ENCODE assay signal across 10 mouse cellular contexts in the genomic region with DNA sequence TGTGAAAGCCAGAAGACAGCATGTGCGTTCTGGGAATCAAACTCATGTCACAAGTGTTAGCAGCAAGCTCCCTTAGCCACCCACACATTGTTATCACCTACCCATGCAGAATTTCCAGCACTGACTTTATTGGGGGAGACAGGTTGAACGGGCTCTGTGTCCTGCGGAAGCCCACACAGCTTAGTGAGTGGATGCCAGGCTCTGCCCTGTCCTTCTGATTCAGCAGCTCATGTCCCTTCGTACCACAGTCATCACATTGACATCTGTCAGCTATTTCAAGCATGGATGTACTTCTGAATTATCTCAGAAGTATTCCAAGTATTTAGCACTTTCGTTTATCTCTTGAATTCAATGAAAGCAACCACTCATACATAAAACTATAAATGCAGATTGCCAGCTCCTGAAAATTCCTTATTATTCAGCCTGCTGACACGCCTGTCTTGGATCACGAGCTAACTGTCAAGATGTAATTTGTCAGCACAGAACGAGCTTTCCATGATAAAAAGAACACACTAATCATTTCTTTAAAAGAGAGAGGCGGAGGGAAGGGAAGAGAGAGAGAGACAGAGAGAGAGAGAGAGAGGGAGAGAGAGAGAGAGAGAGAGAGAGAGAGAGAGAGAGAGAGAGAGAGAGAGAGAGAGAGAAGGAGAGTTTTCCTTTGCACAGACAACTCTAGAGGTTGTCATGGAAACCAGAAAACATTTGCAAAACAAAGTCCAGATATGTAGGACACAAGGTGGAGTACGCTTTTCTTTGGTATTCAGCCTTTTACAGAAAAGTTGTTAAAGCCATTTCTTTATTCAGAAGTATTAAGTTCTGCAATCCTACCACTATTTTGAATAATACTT.
DNase-seq lines count a peak whose midpoint lies in the region; ATAC-seq and TF ChIP-seq lines count a peak whose summit lies in the region.
"Had no signal": no experiment of that assay in that cellular context is flagged by ENCODE, and none has a peak within 500 bp of the region (broad histone marks: within the 10 kb centered on the region; RNA-seq: fewer than 3 reads in every experiment).

No protein-coding gene starts in this region.

- no peak for TF ChIP-seq EP300 in heart, adult 2 months (IDR thresholded peaks at IDR 0.05; ENCODE audit: insufficient read depth, low read depth, low read length)

- peaks cover 3% of the 10 kb centered on the region; the same call in 1 of the 2 replicates for H3K9me3 ChIP-seq in heart, embryonic 12.5 days (replicated peaks)

- peaks cover 13% of the 10 kb centered on the region for H3K4me1 ChIP-seq in heart, embryonic 12.5 days (replicated peaks)
- no peaks in the 10 kb centered on the region; the same call in 1 of the 2 replicates for H3K4me1 ChIP-seq in heart, adult 2 months (ENCODE audit: control insufficient read depth, insufficient read depth, low read length)

- 23% methylated on average over 10 of the region's 10 CpGs for WGBS in heart, embryonic 12.5 days
- 35% methylated on average over 10 of the region's 10 CpGs for WGBS in heart, adult 2 months

- H3K79me2 ChIP-seq in heart, adult 2 months (replicated peaks; ENCODE audit: control insufficient read depth, insufficient read depth, low read length) = no peaks in the 10 kb centered on the region

- TF ChIP-seq CTCF in heart, adult 2 months (IDR thresholded peaks at IDR 0.05) = no peak

- DNase-seq in heart, adult 2 months = no peak
- peak; percentile 48 for DNase-seq in 3134 (ENCODE audit: extremely low read depth, insufficient read length, low spot score)
- peak; percentile 78 for DNase-seq in NIH3T3 (ENCODE audit: low read depth)
- peak; percentile 34 to 35 for DNase-seq in heart, postnatal 10 days
- no peak for DNase-seq in natural killer cell, adult 2 months (ENCODE audit: low spot score in 2 of 2)
- no peak for DNase-seq in ovary, adult 18-20 months (ENCODE audit: low spot score)
- DNase-seq in cerebellum, adult 8-10 months = no peak
- DNase-seq: layer of hippocampus, postnatal 36 days had no signal

- H3K9ac ChIP-seq in heart, embryonic 12.5 days = no peak overlapping the region
- H3K9ac ChIP-seq in heart, adult 2 months (ENCODE audit: low read depth, low read length) = no peak overlapping the region

- H3K27ac ChIP-seq in heart, embryonic 12.5 days (ENCODE audit: poor library complexity, severe bottlenecking) = peak overlapping the region; percentile 66
- H3K27ac ChIP-seq in heart, adult 2 months = no peak overlapping the region

- 0 out of 2 replicates have a peak, but pooled peaks have one; percentile 33 for ATAC-seq in heart, embryonic 12.5 days (ENCODE audit: insufficient number of reproducible peaks, low FRiP score)
- ATAC-seq: inflammation-experienced regulatory T-cells, adult 6 months had no signal

- TF ChIP-seq POLR2A in heart, adult 2 months (IDR thresholded peaks at IDR 0.05; ENCODE audit: insufficient read depth, low read depth, low read length) = no peak

- H3K36me3 ChIP-seq in heart, embryonic 12.5 days = no peaks in the 10 kb centered on the region
- H3K36me3 ChIP-seq in heart, adult 2 months (ENCODE audit: control insufficient read depth, insufficient read depth, low read length) = no peaks in the 10 kb centered on the region

- peak overlapping the region; percentile 32 for H3K4me2 ChIP-seq in heart, embryonic 12.5 days

- intact Hi-C loops in heart, adult 2 months (cut with DNase I) = no loop called here
- intact Hi-C loops in heart, postnatal 10 days (cut with DNase I) = no loop called here

- H3K27me3 ChIP-seq in heart, embryonic 12.5 days (replicated peaks) = no peaks in the 10 kb centered on the region
- H3K27me3 ChIP-seq in heart, adult 2 months (ENCODE audit: control insufficient read depth, insufficient read depth, low read length) = no peaks in the 10 kb centered on the region

- H3K4me3 ChIP-seq in heart, embryonic 12.5 days = no peak overlapping the region
- H3K4me3 ChIP-seq in heart, adult 2 months = no peak overlapping the region

Comparison
In these comparisons a context has a peak if more than half of its experiments do, and no peak if none do; other contexts are left out.
1. DNase-seq: peak in 3134 (single experiment), NIH3T3 (single experiment) and heart, postnatal 10 days (2 of 2); none in heart, adult 2 months (0 of 2), natural killer cell, adult 2 months (0 of 2), ovary, adult 18-20 months (single experiment) and cerebellum, adult 8-10 months (single experiment).